Mouse (Mus musculus) left cerebral cortex, adult 18-20 months (tissue): Measurements from ENCODE around the gene Hist1h4b. TPM values are rescaled to one million over a fixed set of nuclear protein-coding genes. Genes with fewer than 3 reads are reported as not detected.
"Not testable (repeated sequence)": the region's sequence is repeated elsewhere in the genome, so short reads cannot be mapped to it uniquely, and the experiment has no call there.

ENCODE experiments used
- DNase-seq, 2 experiments: peaks; one replicate each; pipeline ENCODE4 v3.0.0; 2021 to 2022; ENCODE audit warnings: low spot score in 2 of 2, mixed read lengths in 1 of 2
- long read RNA-seq, 2 experiments: library from polyadenylated mRNA; stranded (forward); transcript quantifications; one replicate each; pipeline ENCODE4 v2.0.0; 2021
- total RNA-seq, 2 experiments: library from RNA; stranded (reverse); gene quantifications; 2 replicates each; pipeline ENCODE4 v1.2.3; 2021

Gene Hist1h4b
- total RNA-seq = 10 to 100 TPM; 92.6 to 94.4 TPM
- long read RNA-seq, experiment 1 = 0 reads
- long read RNA-seq, experiment 2 = 0 reads

- DNase-seq = peak; percentile 83 to 89
Measured at GRCm38 (mm10) chr13:23756790-23757189, at the start of gene Hist1h4b. Hist1h4b (plus strand) TSS chr13:23757013.

GRCm38 (mm10) chr13:23708041-23708440 lies 48.8 kb upstream of the Hist1h4b start:
- DNase-seq = no peak

GRCm38 (mm10) chr13:23708654-23709053 lies 48.2 kb upstream of the Hist1h4b start:
- DNase-seq = no peak

- no peak for DNase-seq
Measured at GRCm38 (mm10) chr13:23709714-23710373, 47.0 kb upstream of the Hist1h4b start.

GRCm38 (mm10) chr13:23710374-23711089 lies 46.3 kb upstream of the Hist1h4b start, which contains the start of gene Hfe:
Hfe (minus strand) TSS chr13:23710854.
- peak; percentile 16 to 42 for DNase-seq

- no peak for DNase-seq
Measured at GRCm38 (mm10) chr13:23716261-23717042, 40.4 kb upstream of the Hist1h4b start.

- no peak for DNase-seq
Measured at GRCm38 (mm10) chr13:23717176-23717575, 39.6 kb upstream of the Hist1h4b start.

GRCm38 (mm10) chr13:23717593-23718245 lies 39.1 kb upstream of the Hist1h4b start:
- DNase-seq = not testable (repeated sequence)

- no peak for DNase-seq
Measured at GRCm38 (mm10) chr13:23724239-23724638, 32.6 kb upstream of the Hist1h4b start.

- no peak for DNase-seq
Measured at GRCm38 (mm10) chr13:23725213-23725612, 31.6 kb upstream of the Hist1h4b start.

- no peak for DNase-seq
Measured at GRCm38 (mm10) chr13:23728472-23729191, 28.2 kb upstream of the Hist1h4b start.

- no peak for DNase-seq
Measured at GRCm38 (mm10) chr13:23729192-23729525, 27.7 kb upstream of the Hist1h4b start.

- DNase-seq = no peak
Measured at GRCm38 (mm10) chr13:23729706-23730105, 27.1 kb upstream of the Hist1h4b start.

- DNase-seq = no peak
Measured at GRCm38 (mm10) chr13:23730479-23730878, 26.3 kb upstream of the Hist1h4b start.

GRCm38 (mm10) chr13:23732156-23732804 lies 24.5 kb upstream of the Hist1h4b start:
- DNase-seq = no peak

GRCm38 (mm10) chr13:23737091-23737490 lies 19.7 kb upstream of the Hist1h4b start:
- DNase-seq = no peak

GRCm38 (mm10) chr13:23738041-23738440 lies 18.8 kb upstream of the Hist1h4b start:
- DNase-seq = no peak

GRCm38 (mm10) chr13:23738677-23739068 lies 18.1 kb upstream of the Hist1h4b start, which contains the start of gene Hist1h1c:
Hist1h1c (plus strand) TSS chr13:23738808.
- peak; percentile 80 to 90 for DNase-seq

- DNase-seq = peak; percentile 87 to 94
Measured at GRCm38 (mm10) chr13:23739069-23739921, 17.5 kb upstream of the Hist1h4b start.
